Comparison of ENCODE assay signal across 15 mouse cellular contexts in the genomic region with DNA sequence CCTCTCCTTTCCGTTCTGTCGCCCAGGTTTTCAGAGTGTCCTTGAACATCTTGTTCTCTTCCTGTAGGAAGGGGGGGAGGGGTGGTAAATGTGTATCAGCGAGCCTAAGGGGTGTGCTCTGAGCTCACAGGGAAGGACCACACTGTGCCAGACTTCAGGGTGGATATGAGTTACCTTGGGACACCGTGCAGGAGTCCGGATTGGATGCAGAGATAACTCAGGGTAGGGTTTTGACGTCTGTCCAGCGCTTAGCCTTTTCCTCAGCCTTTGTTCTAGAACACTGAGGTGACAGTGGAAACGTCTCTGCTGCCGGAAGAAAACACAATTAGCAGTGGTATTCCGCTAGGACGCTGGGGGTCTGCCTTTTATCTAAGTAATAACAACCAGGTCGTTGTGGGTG.
A peak's percentile ranks its signal among the peaks of the same experiment; 100 is the strongest.
DNase-seq lines count a peak whose midpoint lies in the region; ATAC-seq and TF ChIP-seq lines count a peak whose summit lies in the region.
"Had no signal": no experiment of that assay in that cellular context is flagged by ENCODE, and none has a peak within 500 bp of the region (broad histone marks: within the 10 kb centered on the region; RNA-seq: fewer than 3 reads in every experiment).

No protein-coding gene starts in this region.

- ATAC-seq in heart, embryonic 15.5 days (replicated peaks; ENCODE audit: insufficient number of reproducible peaks, insufficient read depth, low FRiP score, low read depth): no peak
- ATAC-seq: activated CD4-positive, CD25-positive, alpha-beta regulatory T cell, adult 4 months had no signal

- no peak overlapping the region for H3K9ac ChIP-seq in heart, embryonic 15.5 days
- H3K9ac ChIP-seq: embryonic facial prominence, embryonic 12.5 days; hindbrain, embryonic 14.5 days; kidney, embryonic 15.5 days; limb, embryonic 12.5 days had no signal

- no peaks in the 10 kb centered on the region for H3K27me3 ChIP-seq in heart, embryonic 15.5 days
- H3K27me3 ChIP-seq: embryonic facial prominence, embryonic 12.5 days; limb, embryonic 12.5 days had no signal

- TF ChIP-seq CTCF in layer of hippocampus, adult 2 months (conservative IDR thresholded peaks at IDR 0.05): 0 out of 2 replicates have a peak, but pooled peaks have one; percentile 4

- peak overlapping the region; percentile 76 for H3K27ac ChIP-seq in layer of hippocampus, adult 2 months
- peak overlapping the region; percentile 27; the same call in 1 of the 2 replicates for H3K27ac ChIP-seq in heart, embryonic 15.5 days
- H3K27ac ChIP-seq: embryonic facial prominence, embryonic 12.5 days; forebrain, embryonic 10.5 days; hindbrain, embryonic 14.5 days; kidney, embryonic 15.5 days; limb, embryonic 12.5 days; macrophage had no signal

- H3K4me1 ChIP-seq in heart, embryonic 15.5 days (replicated peaks): peaks cover 36% of the 10 kb centered on the region

- peak; percentile 98 for DNase-seq in heart, adult 11 months
- no peak for DNase-seq in heart, postnatal 4 days
- DNase-seq in layer of hippocampus, adult 2 months (ENCODE audit: low spot score in 2 of 2): no peak
- DNase-seq in layer of hippocampus, adult 11-12 months (ENCODE audit: low spot score): no peak
- peak; percentile 58 for DNase-seq in lung, postnatal 25 days (ENCODE audit: low spot score)
- DNase-seq in MN1 (ENCODE audit: low spot score): no peak
- DNase-seq: cerebellum, postnatal 14 days had no signal

- H3K9me3 ChIP-seq in heart, embryonic 15.5 days (replicated peaks): no peaks in the 10 kb centered on the region
- H3K9me3 ChIP-seq: embryonic facial prominence, embryonic 12.5 days; forebrain, embryonic 10.5 days; kidney, embryonic 15.5 days; limb, embryonic 12.5 days had no signal

- H3K36me3 ChIP-seq in heart, embryonic 15.5 days: no peaks in the 10 kb centered on the region
- H3K36me3 ChIP-seq: embryonic facial prominence, embryonic 12.5 days; forebrain, embryonic 10.5 days; kidney, embryonic 15.5 days; limb, embryonic 12.5 days had no signal

- H3K4me3 ChIP-seq in layer of hippocampus, adult 2 months: no peak overlapping the region; the same call in 1 of the 2 replicates
- H3K4me3 ChIP-seq in heart, embryonic 15.5 days: no peak overlapping the region
- H3K4me3 ChIP-seq: embryonic facial prominence, embryonic 12.5 days; forebrain, embryonic 10.5 days; kidney, embryonic 15.5 days; limb, embryonic 12.5 days had no signal

- 41% methylated on average over 12 of the region's 12 CpGs for WGBS in heart, embryonic 15.5 days

- no peak overlapping the region for H3K4me2 ChIP-seq in heart, embryonic 15.5 days
- H3K4me2 ChIP-seq: embryonic facial prominence, embryonic 12.5 days; hindbrain, embryonic 14.5 days; kidney, embryonic 15.5 days; limb, embryonic 12.5 days had no signal

Comparison
In these comparisons a context has a peak if more than half of its experiments do, and no peak if none do; other contexts are left out.
1. DNase-seq: peak in heart, adult 11 months (single experiment) and lung, postnatal 25 days (single experiment); none in heart, postnatal 4 days (single experiment), layer of hippocampus, adult 2 months (0 of 2), layer of hippocampus, adult 11-12 months (single experiment) and MN1 (single experiment).